Mouse (Mus musculus) limb, embryonic 11.5 days (tissue): ENCODE data around the gene Lbh. TPM values are rescaled to one million over a fixed set of nuclear protein-coding genes. Genes with fewer than 3 reads are reported as not detected.

Experiments used
- ATAC-seq: fragments of 200-750 bp; cut with Nextera tagmentation; 2 replicates; pipeline ENCODE4 v1.8.0; 2017; ENCODE audit warnings: low read depth; ENCODE audit not compliant: insufficient number of reproducible peaks, low FRiP score, low TSS enrichment
- DNase-seq: peaks from one replicate; pipeline ENCODE4 v3.0.0-alpha.2; 2015; ENCODE audit warnings: low spot score
- H3K27ac ChIP-seq: fragments of 300-500 bp; sonication (generic); replicated peaks from 2 replicates; pipeline ENCODE4 v1.5.1; 2014; ENCODE audit warnings: low read depth, mild to moderate bottlenecking, low read length
- H3K27me3 ChIP-seq: fragments of 300-500 bp; sonication (generic); 2 replicates; pipeline ENCODE4 v1.6.1; 2014; ENCODE audit warnings: mild to moderate bottlenecking, low read length, mixed read lengths; ENCODE audit not compliant: control insufficient read depth, insufficient read depth
- H3K36me3 ChIP-seq: fragments of 300-500 bp; sonication (generic); 2 replicates; pipeline ENCODE4 v1.6.1; 2014; ENCODE audit warnings: mild to moderate bottlenecking, low read length, moderate library complexity, mixed read lengths; ENCODE audit not compliant: control insufficient read depth, insufficient read depth
- H3K4me1 ChIP-seq: fragments of 300-500 bp; sonication (generic); 2 replicates; pipeline ENCODE4 v1.6.1; 2014; ENCODE audit warnings: low read length, mixed read lengths; ENCODE audit not compliant: control insufficient read depth, insufficient read depth
- H3K4me2 ChIP-seq: fragments of 300-500 bp; sonication (generic); 2 replicates; pipeline ENCODE4 v1.6.1; 2014; ENCODE audit warnings: low read depth, mild to moderate bottlenecking, moderate library complexity; ENCODE audit not compliant: severe bottlenecking
- H3K4me3 ChIP-seq: fragments of 300-500 bp; sonication (generic); 2 replicates; pipeline ENCODE4 v1.5.1; 2014; ENCODE audit warnings: low read depth, low read length
- H3K9ac ChIP-seq: fragments of 300-500 bp; sonication (generic); 2 replicates; pipeline ENCODE4 v1.6.1; 2014; ENCODE audit warnings: mild to moderate bottlenecking, low read length
- H3K9me3 ChIP-seq: fragments of 300-500 bp; sonication (generic); 2 replicates; pipeline ENCODE4 v1.6.1; 2016; ENCODE audit warnings: low read length; ENCODE audit not compliant: control insufficient read depth
- WGBS: fragments of 180-500 bp; shearing (Covaris S2); extraction: QIAGEN DNeasy Blood & Tissue Kit; methylation state at CpG from one replicate; pipeline ENCODE4 v1.1.7; 2014; 5-methylcytosine and 5-hydroxymethylcytosine counted together
- polyA plus RNA-seq: library from polyadenylated mRNA; unstranded; fragments of >200 nt; fragmentation: Nextera tagmentation; extraction: Ambion mirVana; gene quantifications from 2 replicates; pipeline ENCODE4 v1.2.1, GENCODE M21; 2014

Gene Lbh
- polyA plus RNA-seq, 1 experiment from 2014 or later = 3.6 TPM

- Histone ChIP-seq H3K27ac (no peak overlapping the region), H3K36me3 (no peaks in the 10 kb centered on the region), H3K4me3 (no peak overlapping the region), H3K4me2 (no peak overlapping the region), H3K9ac (no peak overlapping the region), H3K9me3 (no peaks in the 10 kb centered on the region), H3K4me1 (no peaks in the 10 kb centered on the region), H3K27me3 (no peaks in the 10 kb centered on the region)
- no peak for ATAC-seq
- DNase-seq = peak; percentile 20
- WGBS = 64% methylated on average over 10 of the region's 10 CpGs
Observed at GRCm38 (mm10) chr17:72906231-72906896, 11.7 kb upstream of the Lbh start.

DNA sequence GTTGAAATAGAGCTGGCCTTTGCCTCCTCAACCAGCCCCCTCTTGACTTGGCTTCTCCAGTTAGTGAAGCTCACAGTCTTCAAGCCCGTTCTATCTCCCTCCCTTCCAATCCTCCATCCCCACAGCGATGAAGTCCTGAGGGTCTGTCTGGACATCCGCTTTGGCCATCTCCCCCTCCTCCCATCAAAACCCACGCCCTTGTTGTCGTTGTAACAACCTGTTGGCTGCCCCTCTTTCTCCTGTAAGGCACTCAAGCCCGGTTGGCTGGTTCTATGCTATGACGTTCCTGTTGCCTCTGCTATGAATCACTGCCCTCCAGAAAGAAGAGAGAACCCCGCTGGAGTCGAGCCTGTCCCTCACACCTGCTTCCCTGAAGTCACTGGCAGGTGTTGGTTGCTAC lies 10.9 kb upstream of the Lbh start:
- DNase-seq = peak; percentile 18
- no peaks in the 10 kb centered on the region for H3K9me3 ChIP-seq
- 85% methylated on average over 9 of the region's 9 CpGs for WGBS
- H3K9ac ChIP-seq = no peak overlapping the region
- no peak overlapping the region for H3K27ac ChIP-seq
- no peaks in the 10 kb centered on the region for H3K4me1 ChIP-seq
- no peaks in the 10 kb centered on the region for H3K36me3 ChIP-seq
- no peak overlapping the region for H3K4me2 ChIP-seq
- ATAC-seq = no peak
- H3K4me3 ChIP-seq = no peak overlapping the region
- H3K27me3 ChIP-seq = no peaks in the 10 kb centered on the region

- peak; percentile 12 for DNase-seq
Observed at GRCm38 (mm10) chr17:72907777-72908176, 10.3 kb upstream of the Lbh start.

GRCm38 (mm10) chr17:72908561-72908960 lies 9.5 kb upstream of the Lbh start:
- Histone ChIP-seq H3K9ac (no peak overlapping the region), H3K36me3 (no peaks in the 10 kb centered on the region), H3K4me1 (no peaks in the 10 kb centered on the region), H3K4me2 (no peak overlapping the region), H3K27me3 (no peaks in the 10 kb centered on the region), H3K4me3 (no peak overlapping the region), H3K9me3 (no peaks in the 10 kb centered on the region), H3K27ac (no peak overlapping the region)
- ATAC-seq = no peak
- DNase-seq = peak; percentile 18
- WGBS = 82% methylated on average over 3 of the region's 3 CpGs

More at GRCm38 (mm10) chr17:72907777-72908176, 10.3 kb upstream of the Lbh start:
- WGBS = 86% methylated on average over 8 of the region's 8 CpGs
- H3K27me3 ChIP-seq = no peaks in the 10 kb centered on the region
- H3K36me3 ChIP-seq = no peaks in the 10 kb centered on the region
- H3K4me1 ChIP-seq = no peaks in the 10 kb centered on the region
- no peak overlapping the region for H3K4me3 ChIP-seq
- no peak overlapping the region for H3K9ac ChIP-seq
- no peak overlapping the region for H3K4me2 ChIP-seq
- no peaks in the 10 kb centered on the region for H3K9me3 ChIP-seq
- ATAC-seq = no peak
- H3K27ac ChIP-seq = no peak overlapping the region

- H3K9ac ChIP-seq = no peak overlapping the region
- H3K36me3 ChIP-seq = no peaks in the 10 kb centered on the region
- no peak overlapping the region for H3K27ac ChIP-seq
- ATAC-seq (no peak), DNase-seq (peak; percentile 15)
- H3K4me2 ChIP-seq = no peak overlapping the region
- H3K4me1 ChIP-seq = no peaks in the 10 kb centered on the region
- no peaks in the 10 kb centered on the region for H3K9me3 ChIP-seq
- 81% methylated on average over 7 of the region's 7 CpGs for WGBS
- H3K27me3 ChIP-seq = no peaks in the 10 kb centered on the region
- no peak overlapping the region for H3K4me3 ChIP-seq
Observed at GRCm38 (mm10) chr17:72909061-72909852, 8.8 kb upstream of the Lbh start.

DNA sequence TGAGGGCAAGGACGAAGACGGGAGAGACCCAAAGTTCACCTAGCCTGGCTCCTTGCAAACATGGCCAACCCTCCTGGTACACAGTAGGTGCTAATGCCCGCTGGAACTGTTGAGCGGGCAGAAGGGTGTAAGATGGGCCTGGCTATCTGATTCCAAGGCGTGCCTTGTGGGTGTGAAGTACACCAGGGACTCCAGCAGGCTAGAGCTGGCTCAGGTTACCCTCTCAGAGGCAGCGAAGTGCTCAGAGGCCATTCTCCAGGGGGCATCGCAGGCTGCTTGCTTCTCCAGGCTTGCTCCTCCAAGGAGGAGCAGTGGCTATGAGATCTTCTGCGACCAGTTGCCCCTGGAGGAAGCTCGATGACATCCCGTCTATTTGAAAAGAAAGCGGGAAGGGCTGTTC lies 6.8 kb upstream of the Lbh start:
- no peak overlapping the region for H3K27ac ChIP-seq

GRCm38 (mm10) chr17:72911751-72912150 lies 6.4 kb upstream of the Lbh start:
- Histone ChIP-seq H3K9ac (no peak overlapping the region), H3K9me3 (no peaks in the 10 kb centered on the region), H3K4me2 (no peak overlapping the region), H3K27ac (no peak overlapping the region), H3K4me3 (no peak overlapping the region), H3K4me1 (no peaks in the 10 kb centered on the region), H3K27me3 (no peaks in the 10 kb centered on the region), H3K36me3 (no peaks in the 10 kb centered on the region)
- ATAC-seq (no peak), DNase-seq (no peak)
- 31% methylated on average over 1 of the region's 1 CpGs for WGBS

More for the DNA sequence above, 6.8 kb upstream of the Lbh start:
- Histone ChIP-seq H3K4me1 (no peaks in the 10 kb centered on the region), H3K4me3 (no peak overlapping the region), H3K9me3 (no peaks in the 10 kb centered on the region), H3K4me2 (no peak overlapping the region), H3K27me3 (no peaks in the 10 kb centered on the region), H3K9ac (no peak overlapping the region), H3K36me3 (no peaks in the 10 kb centered on the region)
- ATAC-seq (no peak), DNase-seq (no peak)
- WGBS = 63% methylated on average over 11 of the region's 11 CpGs

GRCm38 (mm10) chr17:72914082-72914481 lies 4.0 kb upstream of the Lbh start:
- Histone ChIP-seq H3K27ac (no peak overlapping the region), H3K4me2 (no peak overlapping the region), H3K9ac (no peak overlapping the region), H3K27me3 (no peaks in the 10 kb centered on the region), H3K4me3 (no peak overlapping the region), H3K4me1 (no peaks in the 10 kb centered on the region), H3K36me3 (no peaks in the 10 kb centered on the region), H3K9me3 (no peaks in the 10 kb centered on the region)
- ATAC-seq = no peak
- WGBS = 75% methylated on average over 2 of the region's 2 CpGs
- DNase-seq = no peak
